Mouse (Mus musculus) thymus, adult 2 months (tissue): Measurements from ENCODE around the gene Fam25c. TPM values are rescaled to one million over a fixed set of nuclear protein-coding genes. Genes with fewer than 3 reads are reported as not detected.

Experiments used
- DNase-seq: peaks from one replicate; pipeline ENCODE4 v3.0.0; 2021
- H3K27ac ChIP-seq: fragments of 200-500 bp; 2 replicates; pipeline ENCODE4 v1.5.1; 2012; ENCODE audit warnings: low read length, control low read depth; ENCODE audit not compliant: control insufficient read depth, insufficient read depth
- H3K27me3 ChIP-seq: fragments of 200-500 bp; 2 replicates; pipeline ENCODE4 v1.6.1; 2012; ENCODE audit warnings: mild to moderate bottlenecking, low read length, moderate library complexity, mixed read lengths; ENCODE audit not compliant: control insufficient read depth, insufficient read depth
- H3K36me3 ChIP-seq: fragments of 200-500 bp; 2 replicates; pipeline ENCODE4 v1.6.1; 2012; ENCODE audit warnings: mild to moderate bottlenecking, low read length, moderate library complexity; ENCODE audit not compliant: control insufficient read depth, insufficient read depth
- H3K4me1 ChIP-seq: fragments of 200-500 bp; replicated peaks from 2 replicates; pipeline ENCODE4 v1.6.1; 2012; ENCODE audit warnings: low read length; ENCODE audit not compliant: control insufficient read depth, insufficient read depth
- H3K4me3 ChIP-seq: fragments of 200-500 bp; 2 replicates; pipeline ENCODE4 v1.5.1; 2012; ENCODE audit warnings: mild to moderate bottlenecking, low read length, control low read depth, moderate library complexity; ENCODE audit not compliant: control insufficient read depth, insufficient read depth
- CTCF ChIP-seq: fragments of 200-500 bp; IDR thresholded peaks from 2 replicates; pipeline ENCODE4 v1.5.1; 2012; ENCODE audit warnings: mild to moderate bottlenecking, control low read depth, low read length, moderate library complexity, borderline replicate concordance; ENCODE audit not compliant: control insufficient read depth, poor library complexity, insufficient read depth; ENCODE audit errors: extremely low read depth
- POLR2A ChIP-seq: fragments of 200-500 bp; IDR thresholded peaks from 2 replicates; pipeline ENCODE4 v1.6.1; 2012; ENCODE audit warnings: mild to moderate bottlenecking, low read length, control low read depth, moderate library complexity; ENCODE audit not compliant: control insufficient read depth, poor library complexity, insufficient read depth; ENCODE audit errors: extremely low read depth
- WGBS: fragments of 180-500 bp; shearing (Covaris S2); methylation state at CpG from one replicate; pipeline ENCODE4 v1.1.7; 2018; 5-methylcytosine and 5-hydroxymethylcytosine counted together
- polyA plus RNA-seq: library from polyadenylated mRNA; depleted of rRNA; stranded (reverse); fragments of >200 nt; gene quantifications from 2 replicates; pipeline ENCODE4 v1.2.3, GENCODE M21; 2012

Gene Fam25c
- polyA plus RNA-seq, 1 experiment, result 2.2 TPM

GRCm38 (mm10) chr14:34339446-34339845, 15.8 kb downstream of the Fam25c start:
- peaks cover 73% of the 10 kb centered on the region for H3K36me3 ChIP-seq
- no peaks in the 10 kb centered on the region for H3K4me1 ChIP-seq
- H3K27me3 ChIP-seq, result no peaks in the 10 kb centered on the region
- H3K27ac ChIP-seq, result no peak overlapping the region
- H3K4me3 ChIP-seq, result no peak overlapping the region
- no peak for DNase-seq
- no peak for TF ChIP-seq POLR2A
- no peak for TF ChIP-seq CTCF
- WGBS, result 96% methylated on average over 1 of the region's 1 CpGs

- 94% methylated on average over 5 of the region's 5 CpGs for WGBS
- peaks cover 46% of the 10 kb centered on the region for H3K36me3 ChIP-seq
- no peak for DNase-seq
- no peaks in the 10 kb centered on the region for H3K4me1 ChIP-seq
- H3K4me3 ChIP-seq, result no peak overlapping the region
- H3K27ac ChIP-seq, result no peak overlapping the region
- TF ChIP-seq CTCF (no peak), POLR2A (no peak)
- no peaks in the 10 kb centered on the region for H3K27me3 ChIP-seq
Measured at GRCm38 (mm10) chr14:34332476-34332875, 22.8 kb downstream of the Fam25c start.

GRCm38 (mm10) chr14:34331886-34332285, 23.3 kb downstream of the Fam25c start:
- H3K4me3 ChIP-seq, result no peak overlapping the region
- no peak for TF ChIP-seq CTCF
- TF ChIP-seq POLR2A, result no peak
- H3K27me3 ChIP-seq, result no peaks in the 10 kb centered on the region
- no peak overlapping the region for H3K27ac ChIP-seq
- H3K4me1 ChIP-seq, result no peaks in the 10 kb centered on the region
- no peak for DNase-seq
- WGBS, result 92% methylated on average over 3 of the region's 3 CpGs
- H3K36me3 ChIP-seq, result peaks cover 43% of the 10 kb centered on the region

- no peak for DNase-seq
- Histone ChIP-seq H3K27me3 (no peaks in the 10 kb centered on the region), H3K27ac (no peak overlapping the region), H3K4me1 (no peaks in the 10 kb centered on the region), H3K36me3 (peaks cover 39% of the 10 kb centered on the region), H3K4me3 (no peak overlapping the region)
- 98% methylated on average over 9 of the region's 9 CpGs for WGBS
- TF ChIP-seq POLR2A (no peak), CTCF (no peak)
Measured at GRCm38 (mm10) chr14:34330657-34331158, 24.5 kb downstream of the Fam25c start.

- 71% methylated on average over 1 of the region's 1 CpGs for WGBS
- TF ChIP-seq CTCF (no peak), POLR2A (no peak)
- no peaks in the 10 kb centered on the region for H3K4me1 ChIP-seq
- H3K27me3 ChIP-seq, result no peaks in the 10 kb centered on the region
- no peak overlapping the region for H3K27ac ChIP-seq
- H3K4me3 ChIP-seq, result no peak overlapping the region
- peaks cover 36% of the 10 kb centered on the region for H3K36me3 ChIP-seq
- no peak for DNase-seq
Measured at GRCm38 (mm10) chr14:34327618-34328017, 27.6 kb downstream of the Fam25c start.

- WGBS, result 96% methylated on average over 3 of the region's 3 CpGs
- Histone ChIP-seq H3K4me1 (no peaks in the 10 kb centered on the region), H3K36me3 (peaks cover 36% of the 10 kb centered on the region), H3K27ac (no peak overlapping the region), H3K27me3 (no peaks in the 10 kb centered on the region), H3K4me3 (no peak overlapping the region)
- TF ChIP-seq CTCF (no peak), POLR2A (no peak)
- DNase-seq, result no peak
Measured at GRCm38 (mm10) chr14:34326606-34327005, 28.6 kb downstream of the Fam25c start.

GRCm38 (mm10) chr14:34323576-34324085, 31.6 kb downstream of the Fam25c start:
- H3K36me3 ChIP-seq, result peaks cover 33% of the 10 kb centered on the region
- H3K27ac ChIP-seq, result no peak overlapping the region
- no peaks in the 10 kb centered on the region for H3K4me1 ChIP-seq
- no peak for TF ChIP-seq POLR2A
- TF ChIP-seq CTCF, result no peak
- WGBS, result 97% methylated on average over 5 of the region's 5 CpGs
- H3K27me3 ChIP-seq, result no peaks in the 10 kb centered on the region
- H3K4me3 ChIP-seq, result no peak overlapping the region
- no peak for DNase-seq
